Mouse (Mus musculus): Measurements from ENCODE around the gene Dync1li2.

- TF ChIP-seq CTCF (IDR thresholded peaks at IDR 0.05; ENCODE audit: borderline replicate concordance, insufficient read depth, low read length) (no peak), POLR2A (IDR thresholded peaks at IDR 0.05; ENCODE audit: low read depth, low read length) (no peak)
These were observed 3.4 kb downstream of the Dync1li2 start for GRCm38 (mm10) chr8:104439461-104439860.

Measured in embryonic fibroblast, embryonic 13.5 days (primary cell).